Mouse (Mus musculus): ENCODE measurements around the gene Rin1. TPM values are rescaled to one million over a fixed set of nuclear protein-coding genes. Genes with fewer than 3 reads are reported as not detected.

Gene Rin1
- polyA plus RNA-seq (2014; fragmentation: Illumina TruSeq; extraction: RNeasy Lipid Tissue Mini Kit (QIAGEN cat#74804)), result 0.17 TPM

GRCm38 (mm10) chr19:5050047-5050905 is at the start of gene Rin1:
Gene Rin1, plus strand, starts transcription at chr19:5050481.

GRCm38 (mm10) chr19:5023621-5024479 is 26.4 kb upstream of the Rin1 start, which contains the start of gene Slc29a2:
Gene Slc29a2, plus strand, starts transcription at chr19:5023860.

GRCm38 (mm10) chr19:5038709-5039156 is 11.5 kb upstream of the Rin1 start, which contains the start of the genes B4gat1 and AC124502.3:
Gene B4gat1, plus strand, starts transcription at chr19:5038826.
Gene AC124502.3, plus strand, starts transcription at chr19:5038891.

GRCm38 (mm10) chr19:5040862-5041523 is 9.3 kb upstream of the Rin1 start, which contains the start of gene Brms1:
Gene Brms1, plus strand, starts transcription at chr19:5041354.

GRCm38 (mm10) chr19:5067867-5068569 is 17.7 kb downstream of the Rin1 start, which contains the start of gene Cd248:
Gene Cd248, plus strand, starts transcription at chr19:5068078.

GRCm38 (mm10) chr19:5085145-5085863 is 35.0 kb downstream of the Rin1 start, which contains the start of gene Tmem151a:
Gene Tmem151a, minus strand, starts transcription at chr19:5085531.

GRCm38 (mm10) chr19:5087884-5088728 is 37.8 kb downstream of the Rin1 start, which contains the start of gene Yif1a:
Gene Yif1a, plus strand, starts transcription at chr19:5088538.

GRCm38 (mm10) chr19:5098363-5099143 is 48.3 kb downstream of the Rin1 start, which contains the start of gene Cnih2:
Gene Cnih2, minus strand, starts transcription at chr19:5098521.

Other genes starting within 250 kb of the Rin1 start
- 1.7 TPM for gene Gm21992, start 238.9 kb upstream of the Rin1 start, polyA plus RNA-seq (2014; fragmentation: Illumina TruSeq; extraction: RNeasy Lipid Tissue Mini Kit (QIAGEN cat#74804))
- 8.6 TPM for gene Rbm14, start 238.8 kb upstream of the Rin1 start, polyA plus RNA-seq (2014; fragmentation: Illumina TruSeq; extraction: RNeasy Lipid Tissue Mini Kit (QIAGEN cat#74804))
- not detected for gene Ccs, start 211.1 kb upstream of the Rin1 start, polyA plus RNA-seq (2014; fragmentation: Illumina TruSeq; extraction: RNeasy Lipid Tissue Mini Kit (QIAGEN cat#74804))
- 0.46 TPM for gene Ccdc87, start 211.1 kb upstream of the Rin1 start, polyA plus RNA-seq (2014; fragmentation: Illumina TruSeq; extraction: RNeasy Lipid Tissue Mini Kit (QIAGEN cat#74804))
- 35.5 TPM for gene Ctsf, start 195.4 kb upstream of the Rin1 start, polyA plus RNA-seq (2014; fragmentation: Illumina TruSeq; extraction: RNeasy Lipid Tissue Mini Kit (QIAGEN cat#74804))
- 0.20 TPM for gene Actn3, start 172.6 kb upstream of the Rin1 start, polyA plus RNA-seq (2014; fragmentation: Illumina TruSeq; extraction: RNeasy Lipid Tissue Mini Kit (QIAGEN cat#74804))
- 19.7 TPM for gene Zdhhc24, start 171.8 kb upstream of the Rin1 start, polyA plus RNA-seq (2014; fragmentation: Illumina TruSeq; extraction: RNeasy Lipid Tissue Mini Kit (QIAGEN cat#74804))
- 5.8 TPM for gene Bbs1, start 143.9 kb upstream of the Rin1 start, polyA plus RNA-seq (2014; fragmentation: Illumina TruSeq; extraction: RNeasy Lipid Tissue Mini Kit (QIAGEN cat#74804))
- 1.7 TPM for gene Dpp3, start 122.2 kb upstream of the Rin1 start, polyA plus RNA-seq (2014; fragmentation: Illumina TruSeq; extraction: RNeasy Lipid Tissue Mini Kit (QIAGEN cat#74804))
- gene Peli3, start 107.4 kb upstream of the Rin1 start, polyA plus RNA-seq (2014; fragmentation: Illumina TruSeq; extraction: RNeasy Lipid Tissue Mini Kit (QIAGEN cat#74804)), result 1.8 TPM
- gene Mrpl11, start 88.3 kb upstream of the Rin1 start, polyA plus RNA-seq (2014; fragmentation: Illumina TruSeq; extraction: RNeasy Lipid Tissue Mini Kit (QIAGEN cat#74804)), result 15.6 TPM
- not detected for gene Npas4, start 60.2 kb upstream of the Rin1 start, polyA plus RNA-seq (2014; fragmentation: Illumina TruSeq; extraction: RNeasy Lipid Tissue Mini Kit (QIAGEN cat#74804))
- gene Slc29a2, start 26.6 kb upstream of the Rin1 start, polyA plus RNA-seq (2014; fragmentation: Illumina TruSeq; extraction: RNeasy Lipid Tissue Mini Kit (QIAGEN cat#74804)), result not detected
- 31.6 TPM for gene B4gat1, start 11.7 kb upstream of the Rin1 start, polyA plus RNA-seq (2014; fragmentation: Illumina TruSeq; extraction: RNeasy Lipid Tissue Mini Kit (QIAGEN cat#74804))
- 0.34 TPM for gene AC124502.3, start 11.6 kb upstream of the Rin1 start, polyA plus RNA-seq (2014; fragmentation: Illumina TruSeq; extraction: RNeasy Lipid Tissue Mini Kit (QIAGEN cat#74804))
- gene Brms1, start 9.1 kb upstream of the Rin1 start, polyA plus RNA-seq (2014; fragmentation: Illumina TruSeq; extraction: RNeasy Lipid Tissue Mini Kit (QIAGEN cat#74804)), result not detected
- 0.17 TPM for gene Cd248, start 17.6 kb downstream of the Rin1 start, polyA plus RNA-seq (2014; fragmentation: Illumina TruSeq; extraction: RNeasy Lipid Tissue Mini Kit (QIAGEN cat#74804))
- 0.37 TPM for gene Tmem151a, start 35.0 kb downstream of the Rin1 start, polyA plus RNA-seq (2014; fragmentation: Illumina TruSeq; extraction: RNeasy Lipid Tissue Mini Kit (QIAGEN cat#74804))
- gene Yif1a, start 38.1 kb downstream of the Rin1 start, polyA plus RNA-seq (2014; fragmentation: Illumina TruSeq; extraction: RNeasy Lipid Tissue Mini Kit (QIAGEN cat#74804)), result 18.2 TPM
- not detected for gene Cnih2, start 48.0 kb downstream of the Rin1 start, polyA plus RNA-seq (2014; fragmentation: Illumina TruSeq; extraction: RNeasy Lipid Tissue Mini Kit (QIAGEN cat#74804))
- 1.1 TPM for gene Rab1b, start 56.6 kb downstream of the Rin1 start, polyA plus RNA-seq (2014; fragmentation: Illumina TruSeq; extraction: RNeasy Lipid Tissue Mini Kit (QIAGEN cat#74804))
- gene Klc2, start 68.1 kb downstream of the Rin1 start, polyA plus RNA-seq (2014; fragmentation: Illumina TruSeq; extraction: RNeasy Lipid Tissue Mini Kit (QIAGEN cat#74804)), result 3.9 TPM
- 11.4 TPM for gene Pacs1, start 222.6 kb downstream of the Rin1 start, polyA plus RNA-seq (2014; fragmentation: Illumina TruSeq; extraction: RNeasy Lipid Tissue Mini Kit (QIAGEN cat#74804))
- gene Sf3b2, start 245.0 kb downstream of the Rin1 start, polyA plus RNA-seq (2014; fragmentation: Illumina TruSeq; extraction: RNeasy Lipid Tissue Mini Kit (QIAGEN cat#74804)), result 46.0 TPM
- gene Gal3st3, start 247.8 kb downstream of the Rin1 start, polyA plus RNA-seq (2014; fragmentation: Illumina TruSeq; extraction: RNeasy Lipid Tissue Mini Kit (QIAGEN cat#74804)), result not detected